Mouse (Mus musculus): ENCODE results near the gene Snx18.

Snx18 gene

GRCm38 (mm10) chr13:113615546-113615941 lies 2.8 kb downstream of the Snx18 start:
- no peak for DNase-seq

GRCm38 (mm10) chr13:113614635-113615545 lies 3.5 kb downstream of the Snx18 start:
- peak; percentile 77 for DNase-seq

- DNase-seq, result no peak
These were observed 4.5 kb downstream of the Snx18 start for GRCm38 (mm10) chr13:113613882-113614281.

- DNase-seq, result no peak
These were observed 5.0 kb downstream of the Snx18 start for GRCm38 (mm10) chr13:113613341-113613740.

GRCm38 (mm10) chr13:113612141-113612950 lies 6.0 kb downstream of the Snx18 start:
- no peak for DNase-seq

GRCm38 (mm10) chr13:113610732-113611500 lies 7.4 kb downstream of the Snx18 start:
- DNase-seq, result no peak

GRCm38 (mm10) chr13:113609429-113609828 lies 8.9 kb downstream of the Snx18 start:
- no peak for DNase-seq

GRCm38 (mm10) chr13:113607821-113608220 lies 10.5 kb downstream of the Snx18 start:
- DNase-seq, result no peak

GRCm38 (mm10) chr13:113607371-113607770 lies 11.0 kb downstream of the Snx18 start:
- DNase-seq, result no peak

GRCm38 (mm10) chr13:113606741-113607358 lies 11.5 kb downstream of the Snx18 start:
- DNase-seq, result no peak

GRCm38 (mm10) chr13:113606131-113606530 lies 12.2 kb downstream of the Snx18 start:
- no peak for DNase-seq

- no peak for DNase-seq
These were observed 12.7 kb downstream of the Snx18 start for GRCm38 (mm10) chr13:113605693-113606092.

- no peak for DNase-seq
These were observed 14.0 kb downstream of the Snx18 start for GRCm38 (mm10) chr13:113604321-113604720.

GRCm38 (mm10) chr13:113602882-113603342 lies 15.5 kb downstream of the Snx18 start:
- no peak for DNase-seq

GRCm38 (mm10) chr13:113601831-113602604 lies 16.3 kb downstream of the Snx18 start:
- DNase-seq, result no peak

- no peak for DNase-seq
These were observed 17.6 kb downstream of the Snx18 start for GRCm38 (mm10) chr13:113600531-113601463.

- no peak for DNase-seq
These were observed 18.4 kb downstream of the Snx18 start for GRCm38 (mm10) chr13:113599701-113600530.

- DNase-seq, result peak; percentile 34
These were observed 20.7 kb downstream of the Snx18 start for GRCm38 (mm10) chr13:113597616-113598015.

- DNase-seq, result peak; percentile 81
These were observed 21.4 kb downstream of the Snx18 start for GRCm38 (mm10) chr13:113596821-113597541.
